Mouse (Mus musculus) heart, postnatal 25 days (tissue): ENCODE data around the gene Bmt2. TPM values are rescaled to one million over a fixed set of nuclear protein-coding genes. Genes with fewer than 3 reads are reported as not detected.

Experiments
- DNase-seq: peaks from one replicate; pipeline ENCODE4 v3.0.0; 2022; ENCODE audit warnings: low spot score
- intact Hi-C: fragments of 180-260 bp; cut with DNase I; formaldehyde crosslinking; loops from one replicate; pipeline ENCODE4 v1.15.1; 2025
- total RNA-seq, 2 experiments: library from RNA; stranded (reverse); gene quantifications; 2 replicates each; pipeline ENCODE4 v1.2.3; 2021

Gene Bmt2
- total RNA-seq, 2 experiments from 2014 or later, result 11.3 to 12.1 TPM

DNA sequence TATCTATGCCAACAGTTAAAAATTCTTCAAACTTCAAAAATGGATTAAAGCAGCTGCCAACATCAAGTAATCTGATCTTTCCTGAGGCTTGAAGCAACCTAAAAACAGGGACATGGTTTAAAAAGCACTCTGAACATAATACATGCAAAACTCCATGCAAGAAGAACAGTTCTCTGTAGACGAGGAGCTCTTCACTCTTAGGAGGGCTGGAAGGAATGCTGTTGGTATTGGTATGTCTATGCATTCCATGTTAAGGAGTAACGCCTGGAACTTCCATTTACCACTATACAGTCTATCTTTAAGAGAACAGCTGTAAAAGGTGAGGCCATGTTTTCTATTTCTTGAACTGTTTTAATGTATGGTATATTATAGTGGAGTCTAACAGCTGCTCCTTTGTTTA is 47.2 kb downstream of the Bmt2 start:
- no peak for DNase-seq
- intact Hi-C loops, result no loop called here

DNA sequence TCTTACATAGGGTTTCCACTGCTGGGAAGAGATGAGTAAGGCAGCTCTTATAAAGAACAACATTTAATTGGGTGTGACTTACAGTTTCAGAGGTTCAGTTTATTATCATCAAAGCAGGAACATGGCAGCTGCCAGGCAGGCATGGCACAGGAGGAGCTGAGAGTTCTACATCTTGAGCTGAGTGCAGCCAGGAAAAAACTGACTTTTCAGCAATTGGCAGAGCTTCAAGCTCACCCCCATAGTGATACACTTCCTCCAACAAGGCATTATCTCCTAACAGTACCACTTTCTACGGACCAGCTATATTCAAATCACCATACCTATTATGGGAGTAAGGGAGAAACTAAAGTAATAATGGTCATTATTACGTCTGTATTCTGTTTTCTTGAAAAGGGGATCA is 58.1 kb downstream of the Bmt2 start:
- intact Hi-C loops, result no loop called here
- no peak for DNase-seq

DNA sequence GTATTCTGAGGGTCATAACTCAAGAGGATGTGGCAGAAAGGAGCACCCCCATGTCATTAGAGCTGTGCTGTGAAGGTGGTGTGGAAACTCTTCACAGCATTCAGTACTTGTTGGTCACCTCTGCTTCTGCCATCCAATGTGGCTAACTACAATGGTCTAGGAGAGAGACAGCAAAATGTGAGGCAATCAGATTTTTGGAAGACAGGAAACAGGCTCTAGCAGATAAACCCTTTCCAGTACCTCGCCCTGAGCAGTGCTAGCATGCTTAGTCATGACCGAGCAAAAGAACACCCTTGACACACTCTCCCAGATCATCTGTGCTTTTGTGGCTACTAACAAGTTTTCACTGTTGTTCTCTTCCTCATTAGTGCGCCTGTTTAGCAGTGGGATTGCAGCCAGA is 60.7 kb downstream of the Bmt2 start:
- no peak for DNase-seq
- intact Hi-C loops, result no loop called here

DNA sequence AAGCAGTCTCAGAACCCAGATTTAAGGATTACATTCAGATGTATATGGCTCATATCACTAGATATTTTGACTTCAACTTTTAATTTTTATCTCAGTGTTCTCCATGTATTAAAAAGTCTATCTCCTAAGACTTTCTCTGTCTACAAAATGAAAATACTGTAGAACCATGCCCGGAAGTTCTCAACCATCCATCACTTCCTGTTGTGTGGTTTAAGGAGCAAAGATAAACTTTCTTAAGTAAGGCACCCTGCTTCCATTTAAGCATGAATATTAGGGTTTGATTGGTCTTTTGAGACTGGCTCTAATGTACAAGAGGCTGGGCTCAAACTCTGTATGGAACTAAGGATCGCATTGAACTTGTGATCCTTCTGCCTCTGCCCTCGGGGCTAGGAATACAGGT is 63.2 kb downstream of the Bmt2 start:
- no peak for DNase-seq
- intact Hi-C loops, result no loop called here

DNA sequence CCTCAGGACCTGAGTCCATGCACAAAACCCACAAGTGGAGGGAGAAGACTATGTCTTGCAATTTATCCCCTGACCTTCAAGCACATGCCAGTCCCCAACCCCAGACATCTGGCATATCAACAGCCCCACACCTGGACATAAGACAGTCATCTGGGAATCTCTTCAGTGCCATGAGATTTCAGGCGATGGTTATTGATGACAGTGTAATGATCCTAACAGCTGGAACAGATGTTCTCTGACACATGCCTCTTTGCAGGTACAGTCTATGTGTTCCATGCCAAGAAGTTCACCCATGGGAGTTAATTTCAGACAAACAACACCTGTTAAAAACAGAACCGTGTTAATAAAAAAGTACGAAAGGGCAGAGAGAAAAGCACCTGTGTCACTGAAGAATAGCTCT is 64.1 kb downstream of the Bmt2 start:
- DNase-seq, result no peak
- intact Hi-C loops, result no loop called here

DNA sequence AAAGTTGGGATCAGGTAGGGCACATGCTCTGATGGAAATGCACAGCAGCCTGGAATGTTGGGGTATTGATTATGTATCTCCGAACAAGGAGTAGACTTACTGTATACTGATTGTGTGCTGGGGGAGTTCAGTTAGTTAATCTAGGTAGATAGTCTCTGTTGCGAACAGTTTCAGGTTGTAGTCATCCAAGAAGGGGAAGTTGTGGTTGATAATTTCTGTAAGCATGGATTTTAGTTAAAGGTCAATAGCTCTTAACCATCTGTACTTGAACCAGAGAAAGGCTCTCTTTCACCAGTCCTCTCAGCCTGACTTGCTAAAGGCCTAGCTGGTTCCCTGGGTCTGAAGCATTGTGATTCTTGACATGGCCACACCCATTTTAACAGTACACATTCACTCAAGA is 66.9 kb downstream of the Bmt2 start:
- intact Hi-C loops, result no loop called here
- DNase-seq, result no peak

DNA sequence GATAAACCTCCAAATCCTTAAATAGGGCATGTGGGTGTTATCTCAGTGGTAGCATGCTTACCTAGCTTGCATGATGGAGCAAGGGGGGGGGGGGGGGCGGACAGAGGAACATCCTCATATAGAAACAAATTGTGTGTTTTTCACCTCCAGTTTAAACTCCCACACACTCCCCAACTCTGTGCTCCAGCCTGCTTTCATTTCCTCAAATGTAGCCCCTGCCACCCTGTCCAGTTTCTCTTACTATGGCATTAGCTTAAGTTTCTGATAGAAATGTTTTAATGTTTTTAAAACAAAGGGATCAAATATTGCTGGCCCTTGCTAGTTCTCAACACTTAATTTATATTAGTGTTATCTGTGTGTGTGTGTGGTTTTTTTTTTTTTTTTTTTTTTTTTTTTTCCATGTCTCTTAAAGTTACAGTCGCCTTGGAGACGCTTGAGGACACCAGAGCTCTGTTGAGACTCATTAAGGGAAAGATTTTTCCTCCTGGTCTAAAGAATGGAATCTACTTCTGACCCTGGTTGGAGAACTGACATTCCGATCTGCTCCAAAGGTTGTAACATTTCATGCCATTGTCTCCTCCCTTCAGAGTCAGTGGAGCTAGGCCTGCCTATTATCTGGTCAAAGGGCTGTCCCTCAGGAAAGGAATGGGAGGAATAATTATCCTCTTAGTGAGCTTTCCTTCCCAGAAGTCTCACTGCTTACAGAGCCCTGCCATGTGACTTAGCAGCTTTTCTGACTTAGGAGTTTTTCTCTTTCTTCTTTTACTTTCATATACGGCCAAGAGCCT is 68.2 kb downstream of the Bmt2 start:
- intact Hi-C loops, result loop anchor here (5.0 kb wide), 1 partner anchor 263 kb away; the partner anchor contains the start of gene 2610001J05Rik
- no peak for DNase-seq

DNA sequence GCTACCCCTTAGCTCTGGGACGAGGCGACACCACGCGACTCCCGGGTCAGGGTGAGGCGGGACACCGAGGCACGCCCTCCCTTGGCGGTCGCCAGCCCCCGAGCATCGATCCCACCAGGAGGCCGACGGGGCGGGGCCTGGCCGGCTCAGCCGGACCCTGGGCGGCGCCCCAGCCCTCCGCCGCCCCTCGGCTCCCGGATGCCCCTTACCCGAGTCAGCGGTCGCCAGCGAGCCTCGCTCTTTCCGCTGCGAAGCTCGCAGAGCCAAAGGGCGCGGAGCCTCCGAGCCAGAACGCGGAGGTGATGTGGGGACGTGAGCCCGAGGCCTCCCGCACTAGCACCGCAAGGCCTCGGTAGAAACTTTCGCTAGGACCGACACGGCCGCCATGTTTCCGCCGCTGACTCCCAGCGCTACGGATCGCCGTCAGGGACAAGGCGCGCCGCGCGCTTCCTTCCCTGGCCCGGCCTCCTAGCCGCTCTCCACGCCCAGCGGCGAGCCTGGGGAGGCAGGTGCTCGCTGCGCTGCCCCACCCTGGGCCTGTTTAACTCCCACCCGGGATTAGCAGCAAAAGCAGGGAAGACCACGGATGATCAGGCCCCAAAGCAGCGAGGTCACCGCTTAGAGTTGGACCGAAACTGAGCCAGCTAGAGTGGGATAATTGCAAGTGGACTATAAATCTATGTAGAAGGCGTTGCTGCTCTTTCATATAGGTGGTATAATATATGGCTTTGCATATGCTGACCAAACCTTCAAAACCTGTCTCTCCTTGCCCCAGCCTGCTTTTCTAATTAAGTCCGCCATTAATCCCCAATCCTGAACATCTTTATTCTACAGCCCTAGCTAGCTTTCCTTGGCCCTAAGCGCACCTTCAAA is 69.9 kb downstream of the Bmt2 start, which contains the start of gene Tmem168:
Gene Tmem168, minus strand, starts transcription at position 480 of the 873 bp plus-strand sequence.
- peak; percentile 86 for DNase-seq
- intact Hi-C loops, result loop anchor here (1.0 to 5.0 kb wide), 2 partner anchors 69 to 264 kb away; partner anchors contain the start of genes 2610001J05Rik and Bmt2

DNA sequence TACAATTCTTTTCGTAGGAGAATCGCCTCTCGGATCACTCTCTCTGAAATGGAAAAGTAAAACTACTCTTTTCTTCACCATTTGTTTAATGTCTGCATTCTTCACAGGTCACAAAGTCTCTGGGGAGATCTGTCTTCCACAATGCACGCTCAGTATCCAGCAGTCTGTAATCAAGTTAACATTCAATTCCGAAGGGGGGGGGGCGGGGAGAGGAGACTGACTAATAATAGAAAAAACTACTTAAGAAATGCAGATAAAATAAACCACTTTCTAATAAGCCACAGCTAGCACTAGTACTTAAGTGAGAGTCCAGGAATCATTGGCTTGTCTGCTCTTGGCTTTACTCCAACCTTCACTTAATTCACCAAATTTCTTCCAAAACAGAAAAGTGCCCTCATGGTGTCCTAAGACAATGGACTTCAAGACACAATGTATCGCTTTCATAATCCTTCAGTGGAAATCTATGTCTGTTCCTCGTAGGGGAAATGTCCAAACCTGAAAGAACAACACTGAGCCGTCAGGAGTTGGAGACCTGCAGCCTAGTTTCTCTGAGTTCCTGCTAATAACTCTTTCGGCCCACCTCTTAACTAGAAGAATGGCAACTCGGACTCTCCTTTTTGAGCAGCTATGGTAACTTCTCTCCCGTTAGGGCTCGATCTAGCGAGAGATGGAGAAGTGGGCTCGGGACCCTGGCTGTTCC is 70.7 kb downstream of the Bmt2 start:
- intact Hi-C loops, result loop anchor here (1.0 to 5.0 kb wide), 2 partner anchors 70 to 265 kb away; partner anchors contain the start of genes 2610001J05Rik and Bmt2
- DNase-seq, result no peak

DNA sequence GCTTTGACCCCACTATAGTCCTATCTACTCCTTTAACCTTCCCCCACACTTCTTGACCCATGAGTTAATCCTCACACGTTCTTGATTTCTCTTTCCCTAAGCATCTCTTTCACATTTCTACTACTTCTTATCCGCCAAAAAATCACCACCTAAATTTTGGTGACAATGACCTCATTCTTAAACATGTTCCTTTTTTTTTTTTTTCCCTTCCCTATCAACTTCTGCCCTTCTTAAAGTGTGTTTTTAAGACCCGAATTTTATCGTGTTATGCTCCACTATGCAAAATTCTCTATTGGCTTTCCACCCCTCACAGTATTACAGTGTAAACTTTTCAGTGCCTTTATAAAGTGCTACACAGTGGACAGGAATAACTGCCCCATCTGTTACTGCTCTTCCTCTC is 71.4 kb downstream of the Bmt2 start:
- DNase-seq, result no peak
- intact Hi-C loops, result loop anchor here (5.0 kb wide), 1 partner anchor 266 kb away; the partner anchor contains the start of gene 2610001J05Rik

DNA sequence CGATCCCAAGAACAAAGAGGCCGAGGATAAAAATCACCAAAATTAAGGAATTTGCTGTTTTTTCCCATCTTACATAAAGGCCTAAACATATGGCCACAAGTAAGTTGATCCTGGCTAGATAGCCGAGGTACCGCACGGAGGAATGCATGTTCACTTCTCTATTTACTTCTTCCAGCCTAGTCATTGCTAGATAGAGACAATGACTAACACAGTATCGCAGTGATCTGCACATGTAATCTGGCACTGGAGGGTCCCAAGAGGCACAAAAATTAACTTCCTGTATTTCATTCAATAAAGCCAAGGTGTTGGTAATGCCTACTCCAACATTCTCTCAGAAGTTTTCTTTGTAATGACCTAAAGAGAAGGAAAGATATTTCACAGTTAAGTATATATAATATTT is 74.6 kb downstream of the Bmt2 start:
- intact Hi-C loops, result no loop called here
- no peak for DNase-seq

DNA sequence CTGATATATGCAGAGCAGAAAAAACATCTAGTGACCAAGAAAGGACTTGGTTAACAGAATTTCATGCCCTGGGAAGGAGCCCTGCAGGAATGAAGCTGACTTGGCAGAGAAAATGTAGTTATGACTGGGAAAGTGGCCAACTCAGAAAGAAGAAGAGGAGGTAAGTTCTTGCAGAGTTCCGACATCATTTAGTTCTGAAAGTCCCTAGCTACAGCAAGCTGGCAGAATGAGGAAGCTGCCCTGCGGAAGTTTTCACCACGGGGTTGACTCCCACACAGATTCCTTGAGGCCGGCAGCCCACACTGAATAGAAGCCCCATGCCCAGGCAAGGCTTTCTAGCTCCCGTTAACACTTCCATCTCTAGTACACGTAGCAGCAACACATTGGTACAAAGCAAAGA is 76.2 kb downstream of the Bmt2 start:
- peak; percentile 13 for DNase-seq
- intact Hi-C loops, result no loop called here

DNA sequence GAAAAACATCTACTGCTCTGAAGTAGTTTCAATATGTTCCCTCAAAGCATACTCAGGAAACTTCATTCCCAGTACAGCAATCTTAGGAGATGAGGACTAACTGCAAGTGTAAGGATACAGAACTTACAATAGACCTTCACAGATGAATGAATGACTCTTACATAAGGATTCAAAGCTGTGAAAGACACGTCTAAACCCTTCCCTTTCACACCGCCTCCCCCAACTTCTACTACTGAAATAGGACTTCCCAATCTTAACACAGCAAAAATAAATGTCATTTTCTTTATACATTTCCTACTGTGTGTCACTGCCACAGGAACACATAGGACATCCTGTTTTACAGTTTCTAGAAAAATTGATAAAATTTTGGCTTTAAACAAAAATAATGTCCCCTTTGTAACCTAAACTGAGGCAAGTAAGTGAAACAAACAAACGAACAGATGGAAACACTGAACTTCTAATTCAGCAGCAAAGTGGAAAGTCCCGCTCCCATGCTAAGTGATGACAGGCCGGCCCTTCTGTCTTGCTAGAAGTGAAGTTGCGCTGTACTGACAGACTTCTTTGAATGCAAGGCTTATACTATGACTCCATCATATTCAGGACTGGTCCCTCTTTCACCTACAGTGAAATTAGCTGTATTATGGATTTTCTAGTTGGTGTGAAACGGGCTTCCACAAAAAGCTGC is 79.4 kb downstream of the Bmt2 start:
- no peak for DNase-seq
- intact Hi-C loops, result no loop called here

DNA sequence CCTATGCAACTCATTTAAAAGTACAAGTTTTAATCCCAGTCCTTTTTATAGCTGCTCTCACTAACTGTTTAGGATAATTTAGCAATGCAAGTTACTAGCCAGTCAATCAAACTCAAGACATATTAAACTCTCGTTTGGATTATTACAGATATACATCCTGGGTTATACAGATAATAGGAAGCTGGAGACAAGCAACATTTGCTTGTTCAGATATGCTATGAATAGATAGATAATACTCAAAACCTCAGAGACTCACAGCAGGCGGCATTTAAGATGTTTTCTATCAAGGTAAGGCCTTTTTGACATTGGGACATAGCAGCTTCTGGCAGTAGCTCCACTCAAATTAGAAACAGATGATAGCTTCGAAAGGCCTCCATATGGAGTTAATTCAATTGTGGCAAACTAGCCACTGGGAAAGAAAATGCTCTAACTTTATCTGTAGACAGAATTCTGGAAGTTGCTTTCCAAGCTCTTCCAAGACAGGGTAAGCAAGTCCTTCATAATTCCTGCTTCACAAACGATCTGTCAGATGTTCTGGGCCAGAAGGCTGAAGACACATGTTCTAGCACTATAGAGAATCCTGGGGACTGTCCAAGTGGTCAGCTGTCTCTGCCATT is 84.9 kb downstream of the Bmt2 start:
- intact Hi-C loops, result no loop called here
- no peak for DNase-seq

DNA sequence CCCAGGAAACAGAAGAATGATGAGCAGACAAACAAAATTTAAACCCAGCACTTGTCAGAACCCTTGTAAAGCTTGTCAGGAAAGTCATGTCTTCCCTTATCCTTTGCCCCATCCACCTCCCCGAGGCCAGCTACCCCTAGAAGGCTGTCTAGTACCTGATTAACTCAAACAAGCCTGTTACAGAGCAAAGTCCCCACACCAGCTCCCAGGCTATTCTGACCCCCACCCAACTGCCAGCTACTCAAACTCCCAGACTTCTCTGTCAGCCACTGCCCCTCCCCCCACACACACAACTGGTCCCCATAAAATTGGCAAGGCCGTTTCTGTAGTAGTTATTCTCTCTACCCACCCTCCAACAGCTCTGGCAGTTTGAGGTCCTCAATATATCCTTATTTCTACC is 91.2 kb downstream of the Bmt2 start:
- intact Hi-C loops, result no loop called here
- DNase-seq, result no peak

DNA sequence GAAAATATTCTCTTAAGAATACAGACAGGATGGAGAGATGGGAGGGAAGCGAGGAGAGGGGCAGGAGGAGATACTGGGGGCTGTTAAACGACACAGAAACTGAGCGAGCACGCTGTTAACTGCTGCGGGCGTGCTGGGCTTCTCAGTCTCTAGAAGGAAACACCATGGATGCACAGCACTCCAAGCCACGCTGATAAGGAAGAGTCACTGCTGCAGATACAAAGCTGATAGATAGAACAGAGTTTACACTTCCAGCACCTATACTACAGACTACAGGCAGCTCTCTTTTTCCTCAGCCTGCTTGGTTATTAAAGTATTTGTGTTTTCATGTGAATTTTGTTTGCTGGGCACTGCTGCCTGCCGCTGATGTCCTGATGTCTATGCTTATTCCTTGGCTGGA is 91.6 kb downstream of the Bmt2 start:
- DNase-seq, result no peak
- intact Hi-C loops, result no loop called here

DNA sequence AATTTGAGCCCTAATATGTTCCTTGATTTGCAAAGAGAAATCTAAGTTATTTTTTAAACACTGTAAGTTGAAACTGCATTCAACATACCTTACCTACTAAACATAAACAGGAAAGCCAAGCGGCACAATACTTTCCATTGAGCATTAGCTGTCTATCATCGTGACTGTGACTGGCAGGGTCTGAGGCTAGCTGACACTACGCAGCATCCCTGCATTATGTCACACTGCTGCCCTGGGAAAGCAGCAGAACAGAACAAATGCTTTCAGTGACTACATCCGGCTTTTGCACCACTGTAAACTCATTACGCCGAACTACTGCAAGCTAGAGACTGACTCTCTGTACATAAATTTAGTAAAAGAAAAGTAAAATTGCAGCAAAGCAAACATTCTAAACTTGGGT is 93.0 kb downstream of the Bmt2 start:
- no peak for DNase-seq
- intact Hi-C loops, result no loop called here

DNA sequence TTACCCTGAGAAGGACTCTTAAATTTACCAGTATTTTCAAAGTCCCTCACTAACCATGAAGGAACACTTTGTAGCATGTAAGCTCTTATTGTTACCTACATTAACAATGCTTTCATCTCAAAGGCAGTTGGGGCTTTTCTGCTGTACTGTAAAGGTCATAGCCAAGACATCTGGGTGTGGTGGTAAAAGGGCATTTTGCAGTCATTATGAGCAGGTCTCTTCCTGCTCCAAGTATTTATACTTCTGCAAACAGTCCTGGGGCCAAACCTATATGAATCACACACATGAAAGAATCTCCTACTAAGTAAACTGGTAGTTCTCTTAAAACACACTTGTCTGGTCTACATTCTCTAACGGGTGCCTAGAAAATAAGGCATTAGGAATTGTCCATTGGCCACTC is 95.7 kb downstream of the Bmt2 start:
- intact Hi-C loops, result no loop called here
- DNase-seq, result no peak
